Mouse (Mus musculus): Measurements from ENCODE around the gene AF366264. TPM values are rescaled to one million over a fixed set of nuclear protein-coding genes. Genes with fewer than 3 reads are reported as not detected.
"Not testable (repeated sequence)": the region's sequence is repeated elsewhere in the genome, so short reads cannot be mapped to it uniquely, and the experiment has no call there.

The AF366264 gene
- total RNA-seq (2021) = not detected

DNA sequence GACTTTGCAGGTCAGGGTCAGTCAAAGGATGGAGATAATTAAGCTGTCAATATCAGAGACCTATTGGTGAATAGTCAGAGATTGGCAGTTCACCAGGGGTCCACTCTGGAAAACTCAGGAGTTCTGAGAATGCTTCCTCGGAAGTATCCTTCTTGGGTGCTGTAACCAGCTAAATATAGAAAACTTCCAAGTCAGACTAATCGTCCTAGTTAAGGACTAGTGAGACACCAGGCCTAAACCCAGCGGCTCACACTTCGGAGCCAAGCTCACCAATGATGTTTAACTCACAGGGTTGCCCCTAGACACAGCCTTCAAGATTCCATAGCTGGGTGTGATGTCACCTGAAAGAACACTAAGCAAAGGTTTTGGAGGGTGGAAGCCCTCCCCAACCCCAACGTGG, at the start of gene AF366264:
AF366264 (minus strand) TSS at position 101 of the 400 bp plus-strand sequence.
- intact Hi-C loops (cut with DNase I); DNase-seq: not testable (repeated sequence)

DNA sequence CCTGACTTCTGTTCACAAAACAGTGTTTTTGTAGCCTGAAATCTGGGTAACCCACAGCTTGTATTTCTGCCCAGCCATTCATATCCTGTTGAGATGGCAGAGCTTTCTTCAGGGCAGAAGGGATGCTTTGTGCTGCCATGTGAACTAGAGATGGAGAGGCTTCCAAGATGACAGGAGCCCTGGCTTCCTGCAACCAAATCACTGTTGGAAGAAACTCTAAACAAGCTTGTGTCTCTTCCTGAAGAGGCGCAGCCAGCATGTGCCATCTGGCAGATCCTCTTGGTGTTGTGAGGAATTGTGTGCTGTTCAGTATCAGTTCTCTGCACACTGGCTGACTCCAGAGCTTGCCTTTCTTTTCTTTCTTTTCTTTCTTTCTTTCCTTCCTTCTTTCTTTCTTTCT, 5.1 kb upstream of the AF366264 start:
- DNase-seq; intact Hi-C loops (cut with DNase I): not testable (repeated sequence)

DNA sequence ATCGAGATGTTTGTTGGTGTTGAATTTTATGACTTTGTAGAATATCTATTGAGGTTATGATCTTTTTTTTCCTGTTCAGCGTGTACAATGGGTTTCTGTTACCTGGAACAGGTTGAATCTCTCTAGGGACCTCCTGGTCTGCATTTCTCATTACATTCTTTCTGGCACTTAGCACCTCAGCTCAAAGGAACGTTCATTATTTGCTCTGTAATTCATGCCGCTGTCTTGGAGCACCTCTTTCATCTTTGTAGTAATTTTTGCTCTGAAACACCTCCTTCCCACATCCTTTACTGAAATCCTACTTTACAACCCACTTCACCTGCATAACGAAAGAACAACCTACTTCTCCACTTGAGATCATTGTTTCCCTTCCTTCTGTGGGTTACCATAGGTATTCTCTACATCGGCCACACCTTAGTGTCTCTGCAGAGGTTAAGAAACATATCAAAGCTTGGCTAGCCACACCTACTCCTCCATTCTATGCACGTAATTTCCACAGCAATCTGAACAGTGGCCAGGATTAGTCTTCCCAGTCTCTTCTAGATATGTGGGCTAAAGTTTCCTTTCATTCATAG, 9.5 kb downstream of the AF366264 start:
- intact Hi-C loops (cut with DNase I) = no loop called here
- no peak for DNase-seq

DNA sequence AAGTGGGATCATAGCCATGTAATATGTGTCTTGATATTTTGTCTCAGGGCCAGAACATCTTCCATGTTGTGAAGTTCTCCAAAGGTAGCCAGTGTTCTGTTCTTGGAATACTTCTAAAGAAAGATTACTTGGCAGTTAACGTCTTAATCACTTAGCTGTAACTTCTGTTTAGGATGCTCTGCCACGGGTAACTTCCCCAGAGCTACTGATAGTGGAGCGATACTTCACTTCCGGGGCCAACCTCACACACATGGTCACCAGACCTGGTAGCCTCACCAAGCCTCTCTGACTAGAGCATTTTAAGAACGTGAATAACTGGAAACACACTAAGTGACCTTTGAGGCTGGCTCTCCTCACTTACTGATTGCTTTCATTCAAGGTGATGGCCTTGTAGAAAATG, 38.6 kb downstream of the AF366264 start:
- DNase-seq = no peak
- intact Hi-C loops (cut with DNase I) = no loop called here

DNA sequence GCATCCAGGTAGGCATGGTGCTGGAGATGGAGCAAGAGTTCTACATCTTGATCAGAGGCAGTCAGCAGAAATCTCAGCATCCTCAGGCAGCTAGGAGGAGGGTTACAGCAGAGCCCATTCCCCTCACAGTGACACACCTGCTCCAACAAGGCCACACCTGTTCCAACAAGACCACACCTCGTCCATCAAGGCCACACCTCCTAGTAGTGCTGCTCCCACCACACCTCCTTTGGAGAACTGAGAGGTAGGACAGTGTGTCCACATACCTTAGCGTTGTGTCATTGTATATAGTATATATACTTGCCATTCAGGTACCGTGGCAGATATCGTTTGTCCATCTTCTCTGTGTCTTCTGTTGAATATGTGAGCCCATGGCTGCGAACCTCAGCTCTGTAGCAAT, 40.5 kb downstream of the AF366264 start:
- intact Hi-C loops (cut with DNase I) = no loop called here
- no peak for DNase-seq

DNA sequence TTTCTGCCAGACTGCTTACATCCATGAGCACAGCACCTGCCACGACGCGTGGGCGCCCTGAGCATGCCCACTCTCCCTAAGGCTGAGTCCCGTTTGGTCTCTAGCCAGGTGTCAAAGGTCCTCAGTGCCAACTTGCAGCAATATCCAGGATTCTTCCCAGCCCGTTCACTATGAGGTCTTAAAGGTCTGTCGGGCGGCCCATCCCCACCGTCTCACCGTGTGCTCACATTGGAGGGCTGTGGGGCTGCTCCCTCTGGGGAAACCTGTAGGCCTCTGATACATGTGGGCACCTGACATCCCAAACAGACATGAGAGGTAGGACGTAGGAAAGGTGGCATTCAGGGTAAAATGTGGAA, 44.5 kb downstream of the AF366264 start:
- DNase-seq = no peak
- intact Hi-C loops (cut with DNase I) = loop anchor here (5.0 kb wide), 1 partner anchor 94 kb away; no protein-coding TSS in a partner anchor

DNA sequence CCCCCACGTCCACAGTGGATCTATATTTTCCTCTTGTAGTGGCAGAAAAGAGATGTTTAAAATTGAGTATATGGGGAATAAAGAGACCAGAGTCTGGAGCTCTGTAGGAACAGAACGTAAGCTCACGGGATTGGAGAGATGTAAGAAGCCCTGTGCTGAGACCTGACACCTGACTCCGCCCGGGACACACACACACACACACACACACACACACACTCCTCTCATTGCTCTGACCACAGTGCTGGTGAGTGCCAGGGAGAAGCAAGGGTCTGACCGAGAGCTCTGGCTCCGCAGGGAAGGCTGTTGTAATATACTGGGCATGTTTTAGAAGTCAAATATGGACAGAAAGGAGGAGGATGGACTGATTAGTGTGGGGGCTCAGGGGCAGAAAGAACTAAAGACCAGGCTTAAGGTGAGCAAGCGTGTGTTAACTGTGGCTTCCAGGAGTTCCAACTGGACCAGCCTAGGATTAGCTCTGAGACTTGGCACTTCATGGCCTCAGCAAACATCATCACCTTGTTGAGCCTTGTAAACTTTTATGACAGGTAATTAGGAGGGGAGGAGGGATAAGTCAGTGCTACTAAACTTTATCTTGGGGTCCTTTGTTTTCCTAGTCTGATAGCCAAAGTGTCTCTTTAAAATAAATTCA, 45.0 kb downstream of the AF366264 start:
- intact Hi-C loops (cut with DNase I) = loop anchor here (5.0 kb wide), 1 partner anchor 94 kb away; no protein-coding TSS in a partner anchor
- no peak for DNase-seq

DNA sequence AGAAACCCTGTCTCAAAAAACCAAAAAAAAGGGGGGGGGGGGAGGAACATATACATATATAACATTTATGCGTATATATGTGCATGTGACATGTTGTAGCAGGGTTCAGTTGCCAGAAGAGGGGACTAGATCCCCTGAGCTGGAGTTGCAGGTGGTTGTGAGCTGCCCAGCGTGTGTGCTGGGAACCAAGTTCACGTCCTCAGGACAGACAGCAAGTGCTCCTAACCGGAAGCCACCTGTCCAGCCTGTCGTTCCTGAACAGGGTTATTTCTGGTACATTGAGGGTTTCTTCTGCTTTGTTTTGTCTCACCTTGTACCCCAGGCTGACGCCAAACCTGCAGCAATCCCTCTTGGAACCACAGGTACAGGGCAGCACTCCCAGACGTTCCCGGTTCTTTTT, 48.6 kb downstream of the AF366264 start:
- no peak for DNase-seq
- intact Hi-C loops (cut with DNase I) = loop anchor here (5.0 to 10.0 kb wide), 2 partner anchors 98 to 505 kb away; partner anchors contain the start of genes Dcun1d2 and Tmco3

DNA sequence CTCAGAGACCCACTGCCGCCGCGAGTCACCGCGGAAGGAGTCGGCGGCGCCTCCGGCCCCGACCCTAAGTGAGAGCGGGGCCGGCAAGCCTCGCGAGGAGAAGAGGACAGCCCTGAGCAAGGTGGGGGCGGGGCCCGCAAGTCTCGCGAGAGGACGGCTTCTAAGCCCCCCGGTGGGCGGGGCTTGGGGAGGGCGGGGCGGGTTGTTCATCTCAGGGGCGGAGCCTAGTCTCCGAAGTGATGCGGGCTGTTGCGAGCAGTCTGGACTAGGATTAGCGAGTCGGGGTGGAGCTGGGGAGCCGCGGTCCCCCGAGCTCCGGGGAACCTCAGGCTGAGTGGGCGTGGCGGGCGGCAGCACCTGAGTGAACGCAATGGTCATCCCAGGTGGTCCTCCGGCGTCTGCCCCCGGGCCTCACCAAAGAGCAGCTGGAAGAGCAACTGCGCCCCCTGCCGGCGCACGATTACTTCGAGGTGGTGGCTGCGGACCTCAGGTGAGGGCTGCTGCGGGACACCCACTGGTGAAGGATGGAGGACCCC, 52.4 kb downstream of the AF366264 start:
- intact Hi-C loops (cut with DNase I) = loop anchor here (1.0 to 10.0 kb wide), 4 partner anchors 27 to 501 kb away; partner anchors contain the start of genes Dcun1d2 and Tmco3
- peak; percentile 97 to 98 for DNase-seq

DNA sequence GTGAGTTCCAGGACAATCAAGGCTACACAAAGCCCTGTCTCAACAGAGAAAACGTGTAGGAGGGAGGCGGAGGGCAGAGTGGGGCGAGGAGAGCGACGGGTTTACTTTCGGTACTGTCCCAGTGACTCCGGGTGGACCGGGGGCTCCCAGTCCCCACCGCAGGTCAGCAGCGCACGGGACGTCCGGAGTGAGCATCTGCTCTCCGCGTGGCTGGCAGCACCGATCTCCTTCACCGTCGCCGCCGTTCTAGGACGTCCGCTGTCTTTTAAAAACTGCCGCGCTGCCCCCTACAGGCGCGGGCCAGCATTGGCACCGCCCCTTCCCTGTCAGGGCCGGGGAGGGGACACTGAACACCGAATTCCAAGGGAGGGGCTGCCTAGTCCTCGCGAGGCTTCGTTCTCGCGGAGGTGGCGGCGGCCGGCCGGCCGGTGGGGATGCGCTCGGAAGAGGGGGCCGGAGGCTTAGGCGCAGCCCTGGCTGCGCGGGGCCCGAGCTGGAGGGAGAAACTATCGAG, 52.9 kb downstream of the AF366264 start, which contains the start of gene Upf3a:
Upf3a (plus strand) TSS at position 366 of the 514 bp plus-strand sequence.
- intact Hi-C loops (cut with DNase I) = loop anchor here (2.0 to 10.0 kb wide), 2 partner anchors 27 to 501 kb away; partner anchors contain the start of genes Dcun1d2 and Tmco3
- DNase-seq = peak; percentile 88 to 90

Other genes with a start within 250 kb of the AF366264 start
- gene Rasa3, start 160.8 kb downstream of the AF366264 start, total RNA-seq (2021) = 10 to 100 TPM; 18.0 to 21.1 TPM
- not detected for gene Cfap97d2, start 132.5 kb downstream of the AF366264 start, total RNA-seq (2021)
- gene Cdc16, start 80.7 kb downstream of the AF366264 start, total RNA-seq (2021) = 10 to 100 TPM; 31.9 to 33.6 TPM
- 1 to 10 TPM; 7.9 to 8.3 TPM for gene Upf3a, start 52.8 kb downstream of the AF366264 start, total RNA-seq (2021)
- gene Champ1, start 31.3 kb upstream of the AF366264 start, total RNA-seq (2021) = 1 to 10 TPM; 7.1 to 7.9 TPM
- 10 to 100 TPM; 11.8 to 11.9 TPM for gene Coprs, start 51.9 kb upstream of the AF366264 start, total RNA-seq (2021)